Comparison of ENCODE assay signal across 8 mouse cellular contexts in genomic region chr11:35282825-35283571, GRCm38 (mm10).
DNase-seq lines count a peak whose midpoint lies in the region; ATAC-seq lines count a peak whose summit lies in the region.

No protein-coding gene starts in this region.

- H3K36me3 ChIP-seq in heart, embryonic 15.5 days, result no peaks in the 10 kb centered on the region
- no peaks in the 10 kb centered on the region for H3K36me3 ChIP-seq in midbrain, embryonic 12.5 days

- no peaks in the 10 kb centered on the region for H3K27me3 ChIP-seq in heart, embryonic 15.5 days
- H3K27me3 ChIP-seq in midbrain, embryonic 12.5 days, result peaks cover 54% of the 10 kb centered on the region

- H3K4me2 ChIP-seq in heart, embryonic 15.5 days, result peak overlapping the region; percentile 44
- peak overlapping the region; percentile 29 for H3K4me2 ChIP-seq in midbrain, embryonic 12.5 days (replicated peaks)

- WGBS in heart, embryonic 15.5 days, result 20% methylated on average over 12 of the region's 12 CpGs
- 16% methylated on average over 12 of the region's 12 CpGs for WGBS in midbrain, embryonic 12.5 days

- no peaks in the 10 kb centered on the region for H3K9me3 ChIP-seq in heart, embryonic 15.5 days (replicated peaks)
- no peaks in the 10 kb centered on the region for H3K9me3 ChIP-seq in midbrain, embryonic 12.5 days

- peak overlapping the region; percentile 71 for H3K27ac ChIP-seq in heart, embryonic 15.5 days
- no peak overlapping the region for H3K27ac ChIP-seq in midbrain, embryonic 12.5 days (replicated peaks)

- no peak; the same call in 1 of the 2 replicates for ATAC-seq in heart, embryonic 15.5 days (replicated peaks; ENCODE audit: insufficient number of reproducible peaks, insufficient read depth, low FRiP score, low read depth)
- ATAC-seq in midbrain, embryonic 12.5 days (ENCODE audit: low FRiP score, low read depth), result peak; percentile 47; the same call in 1 of the 2 replicates

- no peak for DNase-seq in heart, adult 9 months (ENCODE audit: low spot score in 2 of 2)
- DNase-seq in cerebellum, postnatal 25 days, result peak; percentile 71 to 74
- peak; percentile 45 to 60 for DNase-seq in frontal cortex, postnatal 36 days (ENCODE audit: low spot score in 2 of 2)
- DNase-seq in gastrocnemius, postnatal 25 days, result no peak
- no peak for DNase-seq in spleen, postnatal 14 days (ENCODE audit: low spot score in 2 of 2)
- DNase-seq in ovary, postnatal 14 days (ENCODE audit: low spot score), result no peak

- H3K4me3 ChIP-seq in heart, embryonic 15.5 days, result no peak overlapping the region
- H3K4me3 ChIP-seq in midbrain, embryonic 12.5 days, result no peak overlapping the region

- H3K9ac ChIP-seq in heart, embryonic 15.5 days, result no peak overlapping the region
- no peak overlapping the region for H3K9ac ChIP-seq in midbrain, embryonic 12.5 days (replicated peaks)

- H3K4me1 ChIP-seq in heart, embryonic 15.5 days (replicated peaks), result peaks cover 49% of the 10 kb centered on the region
- H3K4me1 ChIP-seq in midbrain, embryonic 12.5 days, result peaks cover 16% of the 10 kb centered on the region

Comparison
In these comparisons a context has a peak if more than half of its experiments do, and no peak if none do; other contexts are left out.
1. DNase-seq: peak in cerebellum, postnatal 25 days (2 of 2) and frontal cortex, postnatal 36 days (2 of 2); none in heart, adult 9 months (0 of 2), gastrocnemius, postnatal 25 days (single experiment), spleen, postnatal 14 days (0 of 2) and ovary, postnatal 14 days (single experiment).